Mouse (Mus musculus): ENCODE data around the gene Uba2.
"Not testable (repeated sequence)": the region's sequence is repeated elsewhere in the genome, so short reads cannot be mapped to it uniquely, and the experiment has no call there.

Gene Uba2

GRCm38 (mm10) chr7:34169454-34169853 lies at the start of gene Uba2:
Gene Uba2 (minus strand): TSS chr7:34169599.
- DNase-seq: no peak

- DNase-seq: no peak
Observed at GRCm38 (mm10) chr7:34218496-34218895, 49.1 kb upstream of the Uba2 start.

GRCm38 (mm10) chr7:34216474-34216873 lies 47.1 kb upstream of the Uba2 start:
- DNase-seq: no peak

DNA sequence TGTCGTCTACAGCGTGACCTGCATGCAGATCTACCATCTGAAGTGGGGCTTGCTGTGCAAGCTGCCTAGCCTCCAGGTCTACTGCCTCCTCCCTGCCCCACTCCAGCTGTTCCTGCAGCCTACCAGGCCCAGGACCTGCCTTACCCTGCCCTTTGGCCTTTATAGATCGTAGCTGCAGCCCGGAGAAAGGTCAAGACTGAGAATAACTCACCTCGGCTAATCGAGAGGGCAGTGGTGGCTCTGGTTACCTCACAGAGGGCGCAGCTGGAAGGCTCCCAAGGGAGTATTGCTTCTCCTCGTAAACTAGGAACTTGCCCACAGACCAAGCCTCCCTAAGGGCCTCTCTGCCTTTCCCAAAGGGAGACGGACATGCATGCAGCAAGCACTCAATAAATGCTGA lies 46.1 kb upstream of the Uba2 start:
- no peak for DNase-seq

DNA sequence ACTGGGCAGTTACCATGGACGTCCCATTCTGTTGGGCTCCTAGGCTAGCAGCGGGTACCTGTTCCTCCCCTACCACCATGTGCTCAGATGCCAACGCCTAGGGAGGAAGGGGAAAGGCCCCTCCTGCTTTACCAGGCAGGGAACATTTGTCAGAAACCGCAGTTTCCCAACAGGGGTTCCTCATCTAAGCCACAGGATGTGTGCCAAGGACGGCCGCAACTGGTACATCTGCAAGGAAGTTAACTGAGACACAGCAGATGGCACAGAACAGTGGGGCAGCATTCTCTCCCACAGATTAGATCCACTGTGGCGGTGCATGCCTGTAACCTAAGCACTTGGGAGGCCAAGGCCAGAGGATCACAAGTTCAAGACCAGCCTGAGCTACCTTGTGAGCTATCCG lies 45.2 kb upstream of the Uba2 start:
- DNase-seq: no peak

DNA sequence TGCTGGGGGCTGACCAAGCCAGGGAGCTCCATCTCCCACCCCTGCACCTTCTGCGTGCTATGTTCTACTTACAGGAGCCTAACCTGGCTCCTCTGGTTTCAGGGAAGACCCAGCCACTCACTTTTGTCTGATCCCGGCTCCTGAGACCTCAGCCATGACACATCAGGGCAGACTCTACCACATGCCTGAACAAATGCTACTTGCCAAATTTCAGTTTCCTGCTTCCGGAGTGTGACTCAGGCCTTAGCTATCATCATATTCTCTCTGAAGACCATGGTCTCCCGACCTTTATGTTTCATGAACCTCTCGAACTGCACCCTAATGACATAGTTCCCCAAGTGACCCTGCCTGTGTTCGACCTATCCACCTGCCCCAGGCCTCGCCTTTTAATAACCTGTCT lies 43.9 kb upstream of the Uba2 start:
- DNase-seq: no peak

GRCm38 (mm10) chr7:34208027-34208745 lies 38.8 kb upstream of the Uba2 start:
- DNase-seq: no peak

DNA sequence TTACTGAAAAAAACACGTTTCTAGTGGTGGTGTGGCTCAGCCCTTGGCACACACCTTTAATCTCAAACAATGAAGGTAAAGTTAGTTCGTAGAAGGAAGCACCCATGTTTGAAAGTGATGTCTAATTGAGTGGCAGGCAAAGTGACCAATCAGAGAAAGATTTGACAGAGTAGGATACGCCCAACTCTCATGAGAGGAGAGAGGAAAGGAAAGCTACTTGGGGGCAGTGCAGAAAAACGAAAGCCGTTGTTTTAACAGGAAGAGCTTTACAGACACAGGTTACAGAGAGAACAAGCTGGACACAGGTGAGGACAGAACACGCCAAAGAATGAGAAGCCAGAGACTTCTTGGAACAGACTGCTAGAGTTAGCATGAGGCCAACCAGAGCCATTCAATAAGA lies 36.9 kb upstream of the Uba2 start:
- no peak for DNase-seq

- not testable (repeated sequence) for DNase-seq
Observed at GRCm38 (mm10) chr7:34202147-34202546, 32.7 kb upstream of the Uba2 start.

DNA sequence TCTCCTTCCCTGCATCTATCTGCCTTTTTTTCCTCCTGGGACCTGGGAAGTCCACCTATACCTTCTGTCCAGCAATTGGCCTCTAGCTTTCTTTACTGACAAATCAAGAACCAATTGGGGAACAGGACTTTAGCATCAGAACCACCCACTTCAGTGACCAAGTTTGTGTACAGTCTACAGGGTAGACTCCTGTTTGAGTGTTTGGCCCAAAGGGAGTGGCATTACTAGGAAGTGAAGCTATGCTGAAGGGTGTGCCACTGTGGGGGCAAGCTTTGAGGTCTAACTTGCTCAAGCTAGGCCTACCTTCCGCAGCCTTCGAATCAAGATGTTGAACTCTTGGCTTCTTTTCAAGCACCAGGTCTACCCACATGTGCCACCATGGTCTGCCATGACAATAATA lies 31.4 kb upstream of the Uba2 start:
- no peak for DNase-seq

DNA sequence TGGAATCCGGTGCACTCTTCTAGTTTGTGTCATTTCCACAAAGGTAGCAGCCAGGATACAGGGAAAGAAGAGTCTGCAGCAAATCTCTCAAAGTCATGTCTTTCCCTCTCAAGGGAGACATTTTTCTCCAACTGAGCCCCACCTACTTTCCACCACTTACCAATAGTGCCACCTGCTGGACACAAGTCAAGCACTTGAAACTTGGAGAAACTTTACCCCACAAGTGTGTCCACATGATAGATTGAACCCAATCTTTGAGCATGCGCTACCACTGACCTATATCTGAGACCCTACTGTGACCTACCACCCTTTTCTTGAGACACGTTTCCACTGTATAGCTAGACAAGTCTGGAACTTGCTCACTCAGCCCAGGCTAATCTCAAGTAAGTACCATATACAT lies 28.9 kb upstream of the Uba2 start:
- no peak for DNase-seq

- peak; percentile 92 for DNase-seq
Observed at GRCm38 (mm10) chr7:34196132-34197128, 27.0 kb upstream of the Uba2 start, which contains the start of gene Pdcd2l. Gene Pdcd2l (minus strand): TSS chr7:34196661.

- no peak for DNase-seq
Observed at GRCm38 (mm10) chr7:34195632-34196031, 26.2 kb upstream of the Uba2 start.

DNA sequence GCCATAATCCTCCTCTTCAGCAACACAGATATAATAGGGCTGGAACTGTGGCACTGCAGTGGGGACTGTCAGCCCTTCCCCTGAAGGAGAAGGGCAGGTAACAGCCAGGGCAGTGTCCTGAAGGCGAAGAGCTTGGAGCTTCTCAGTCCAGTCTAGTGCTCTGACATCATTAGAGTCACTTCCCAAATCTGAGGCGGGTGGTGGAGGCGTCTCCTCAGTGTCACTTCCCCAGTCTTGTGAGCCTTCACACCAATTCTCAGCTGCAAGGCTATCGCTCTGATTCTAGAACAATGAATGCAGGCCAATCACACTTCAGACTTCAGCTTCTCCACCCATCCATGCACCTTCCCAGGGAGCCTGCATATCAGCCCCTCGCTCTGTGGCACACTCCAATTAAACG lies 23.4 kb upstream of the Uba2 start:
- no peak for DNase-seq

DNA sequence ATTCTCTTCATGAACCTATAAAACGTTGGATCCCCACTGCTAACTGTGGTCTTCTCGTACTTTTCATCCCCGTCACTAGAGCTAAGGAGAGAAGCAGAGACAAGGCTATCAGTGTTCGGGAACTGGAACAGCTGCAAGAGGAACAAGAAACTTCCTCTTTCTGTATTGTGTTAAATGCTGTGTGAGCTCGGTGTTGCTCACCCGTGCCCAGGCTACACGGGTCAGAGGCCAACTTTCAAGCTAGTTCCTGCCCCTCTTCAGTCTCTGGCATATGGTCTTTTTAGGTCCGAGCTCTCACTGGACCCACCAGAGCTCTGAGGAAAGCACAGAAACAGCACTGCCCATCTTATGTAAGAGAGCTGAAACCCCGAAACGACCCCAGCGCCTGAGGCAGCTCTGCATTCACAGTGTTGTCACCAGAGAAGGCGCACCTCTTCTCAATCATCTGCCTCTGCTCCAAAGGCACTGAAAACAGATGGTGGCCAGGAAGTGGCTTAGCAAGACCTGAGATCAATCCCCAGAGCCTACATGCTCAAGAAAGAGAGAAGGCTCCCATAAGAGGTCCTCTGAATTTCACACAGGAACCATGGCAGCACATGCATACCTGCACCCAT lies 20.1 kb upstream of the Uba2 start:
- no peak for DNase-seq

DNA sequence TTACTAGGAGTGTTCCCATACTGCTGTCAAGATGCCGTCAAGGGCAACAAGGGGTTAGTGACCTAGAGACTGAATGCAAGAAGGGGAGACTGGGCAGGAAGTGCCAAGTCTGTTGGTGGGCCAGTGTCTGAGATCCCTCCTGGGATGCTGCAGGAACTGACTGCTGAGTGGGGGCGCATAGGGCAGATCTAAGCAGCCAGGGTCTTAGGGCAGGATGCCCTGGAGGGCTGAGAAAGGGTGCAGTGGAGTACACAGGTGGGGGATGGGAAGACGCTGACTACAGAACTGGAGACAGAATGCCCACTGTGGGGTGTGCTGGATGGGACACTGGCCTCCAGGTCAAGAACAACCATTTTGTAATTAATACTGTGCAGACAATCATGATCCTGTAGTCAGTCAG lies 14.4 kb upstream of the Uba2 start:
- DNase-seq: no peak

GRCm38 (mm10) chr7:34183356-34183755 lies 14.0 kb upstream of the Uba2 start:
- DNase-seq: no peak

DNA sequence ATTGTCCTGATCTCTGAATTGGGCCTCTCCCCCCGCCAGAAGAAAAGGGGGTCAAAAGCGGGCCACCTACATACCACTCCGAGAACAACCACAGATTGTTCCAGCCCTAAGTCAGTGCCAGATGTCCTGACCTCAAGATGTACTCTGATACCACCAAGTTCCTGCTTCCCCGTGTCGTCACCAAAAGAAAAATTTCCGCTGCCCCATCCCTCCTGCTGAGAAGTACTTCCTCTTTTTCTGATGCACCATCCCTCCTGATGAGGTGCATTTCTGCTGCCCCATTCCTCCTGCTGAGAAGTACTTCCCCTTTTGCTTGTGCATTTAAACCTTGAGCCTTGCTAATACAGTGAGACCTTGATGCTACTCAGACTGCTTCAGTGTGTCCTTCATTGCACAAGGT lies 6.8 kb upstream of the Uba2 start:
- not testable (repeated sequence) for DNase-seq

DNA sequence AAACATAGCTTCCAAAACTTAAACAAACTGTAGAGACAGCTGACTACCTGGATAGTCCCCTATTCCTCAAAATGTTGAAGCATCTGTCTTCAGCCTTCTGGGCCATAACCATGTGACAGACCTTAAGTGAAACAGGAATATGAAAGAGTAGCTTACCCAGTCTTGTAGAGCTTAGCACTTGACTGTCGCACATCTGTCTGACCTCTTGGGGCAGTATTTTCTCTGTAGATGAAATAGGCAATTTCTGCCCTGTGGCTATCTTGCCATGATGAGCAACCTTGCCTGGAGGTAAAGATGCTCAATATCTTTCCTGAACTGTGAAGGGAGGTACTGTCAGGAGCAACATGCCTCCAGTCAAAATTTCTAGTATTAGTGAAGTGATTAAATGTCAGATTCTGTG lies 2.9 kb upstream of the Uba2 start:
- DNase-seq: no peak

DNA sequence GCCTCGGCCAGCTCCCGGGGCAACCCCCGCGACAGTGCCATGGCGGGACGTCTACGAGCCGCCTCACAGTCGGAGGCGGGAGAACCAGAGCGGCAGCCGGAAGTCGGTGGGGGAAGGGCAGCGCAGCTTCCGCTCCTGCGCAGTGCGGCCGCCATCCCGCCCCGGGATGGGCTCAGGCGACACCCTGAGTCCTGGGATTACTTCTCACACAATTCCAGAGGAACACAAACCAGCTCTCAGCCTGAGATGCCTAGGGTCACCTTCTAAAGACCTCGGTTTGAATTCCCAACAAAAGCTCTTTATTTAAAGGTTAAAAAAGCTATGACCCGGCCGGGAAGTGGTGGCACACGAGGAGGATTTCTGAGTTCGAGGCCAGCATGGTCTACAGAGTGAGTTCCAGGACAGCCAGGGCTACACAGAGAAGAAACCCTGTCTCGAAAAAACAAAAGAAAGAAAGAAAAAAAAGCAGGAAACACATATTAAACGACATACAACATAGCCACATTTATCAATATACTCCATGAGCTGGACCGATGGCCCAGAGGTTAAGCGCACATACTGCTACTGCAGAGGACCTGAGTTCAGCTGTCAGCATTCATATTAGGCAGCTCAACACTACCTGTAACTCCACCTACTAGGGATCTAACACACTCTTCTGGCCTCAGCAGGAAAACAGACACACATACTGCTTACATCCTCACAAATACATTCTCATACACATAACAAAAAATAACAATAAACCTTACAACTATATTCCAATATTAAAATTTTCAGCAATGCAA lies 738 bp downstream of the Uba2 start:
- peak; percentile 91 for DNase-seq

- DNase-seq: no peak
Observed at GRCm38 (mm10) chr7:34167766-34168469, 1.5 kb downstream of the Uba2 start.

DNA sequence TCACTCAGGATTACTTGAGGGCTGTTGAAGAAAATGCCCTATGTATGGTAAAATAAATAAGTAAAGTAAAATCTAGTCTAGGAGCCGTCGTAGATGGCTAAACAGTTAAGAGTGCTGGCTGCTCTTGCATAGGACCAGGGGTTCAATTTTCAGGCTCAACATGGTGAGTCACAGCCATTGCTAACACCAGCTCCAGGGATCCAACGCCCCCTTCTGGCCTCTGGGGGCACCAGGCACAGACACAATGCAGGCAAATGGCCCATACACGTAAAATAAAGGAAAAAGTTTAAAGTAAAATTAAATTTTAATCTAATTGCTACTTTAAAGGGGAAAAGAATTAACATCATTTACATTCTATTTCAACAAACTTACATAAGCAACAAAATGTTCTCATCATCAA lies 2.5 kb downstream of the Uba2 start:
- no peak for DNase-seq
